Mouse (Mus musculus): ENCODE results near the gene Srd5a1. TPM values are rescaled to one million over a fixed set of nuclear protein-coding genes. Genes with fewer than 3 reads are reported as not detected.
A peak's percentile ranks its signal among the peaks of the same experiment; 100 is the strongest.

The Srd5a1 gene
- polyA plus RNA-seq, 1 experiment, result 4.7 TPM

DNA sequence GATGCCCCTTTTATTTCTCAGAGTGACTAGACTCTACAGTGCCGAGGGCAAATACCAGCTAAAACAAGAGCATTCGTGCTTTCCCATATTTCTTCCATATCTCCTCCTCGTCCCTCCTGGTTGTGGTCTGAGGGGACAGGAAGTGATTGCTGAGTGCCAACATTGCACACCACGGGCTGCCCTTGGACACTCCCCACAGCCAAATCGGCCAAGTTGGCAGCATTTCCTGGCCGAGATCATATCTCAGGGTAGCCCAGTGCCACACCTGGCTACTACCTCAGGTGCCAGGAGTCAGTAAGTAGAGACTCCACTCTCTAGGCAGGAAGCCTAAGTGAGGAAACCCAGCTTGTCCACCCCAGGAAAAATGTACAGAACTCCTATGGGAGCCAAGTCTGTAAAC lies 70.0 kb downstream of the Srd5a1 start:
- Histone ChIP-seq H3K36me3 (ENCODE audit: control insufficient read depth, insufficient read depth) (no peaks in the 10 kb centered on the region), H3K4me3 (ENCODE audit: insufficient read depth, poor library complexity, severe bottlenecking) (no peak overlapping the region), H3K79me2 (ENCODE audit: control insufficient read depth, insufficient read depth) (no peaks in the 10 kb centered on the region), H3ac (ENCODE audit: control insufficient read depth, insufficient read length, low read depth) (no peak overlapping the region), H3K27me3 (ENCODE audit: control insufficient read depth, insufficient read depth, insufficient read length) (no peaks in the 10 kb centered on the region), H3K79me3 (ENCODE audit: low read depth) (no peaks in the 10 kb centered on the region)
- no peak for TF ChIP-seq CEBPB (IDR thresholded peaks at IDR 0.05; ENCODE audit: low read depth)
- no peak for TF ChIP-seq MAX (IDR thresholded peaks at IDR 0.05)
- TF ChIP-seq CTCF (IDR thresholded peaks at IDR 0.05; ENCODE audit: control insufficient read depth, insufficient read depth, insufficient read length), result no peak
- no peak for TF ChIP-seq USF1 (IDR thresholded peaks at IDR 0.05; ENCODE audit: low read depth)
- no peak for TF ChIP-seq MYOD1 (IDR thresholded peaks at IDR 0.05; ENCODE audit: control insufficient read depth, insufficient read length, low read depth)
- TF ChIP-seq MYOG (IDR thresholded peaks at IDR 0.05; ENCODE audit: control insufficient read depth, extremely low read depth, insufficient read length), result no peak
- no peak for TF ChIP-seq FOSL1 (IDR thresholded peaks at IDR 0.05; ENCODE audit: insufficient read depth, low read length, poor library complexity, severe bottlenecking)

- no peak for TF ChIP-seq MYOG (IDR thresholded peaks at IDR 0.05; ENCODE audit: control insufficient read depth, extremely low read depth, insufficient read length)
- TF ChIP-seq MAX (IDR thresholded peaks at IDR 0.05), result no peak
- no peak for TF ChIP-seq CEBPB (IDR thresholded peaks at IDR 0.05; ENCODE audit: low read depth)
- no peak for TF ChIP-seq CTCF (IDR thresholded peaks at IDR 0.05; ENCODE audit: control insufficient read depth, insufficient read depth, insufficient read length)
- no peak for TF ChIP-seq FOSL1 (IDR thresholded peaks at IDR 0.05; ENCODE audit: insufficient read depth, low read length, poor library complexity, severe bottlenecking)
- TF ChIP-seq MYOD1 (IDR thresholded peaks at IDR 0.05; ENCODE audit: control insufficient read depth, insufficient read length, low read depth), result no peak
- no peak for TF ChIP-seq USF1 (IDR thresholded peaks at IDR 0.05; ENCODE audit: low read depth)
- H3K79me2 ChIP-seq (ENCODE audit: control insufficient read depth, insufficient read depth), result peaks cover 9% of the 10 kb centered on the region
- peaks cover 3% of the 10 kb centered on the region for H3K79me3 ChIP-seq (ENCODE audit: low read depth)
- no peak overlapping the region for H3ac ChIP-seq (ENCODE audit: control insufficient read depth, insufficient read length, low read depth)
- H3K27me3 ChIP-seq (ENCODE audit: control insufficient read depth, insufficient read depth, insufficient read length), result no peaks in the 10 kb centered on the region
- H3K36me3 ChIP-seq (ENCODE audit: control insufficient read depth, insufficient read depth), result no peaks in the 10 kb centered on the region
- no peak overlapping the region for H3K4me3 ChIP-seq (ENCODE audit: insufficient read depth, poor library complexity, severe bottlenecking)
Measured at GRCm38 (mm10) chr13:69538327-69538726, 72.9 kb downstream of the Srd5a1 start.

DNA sequence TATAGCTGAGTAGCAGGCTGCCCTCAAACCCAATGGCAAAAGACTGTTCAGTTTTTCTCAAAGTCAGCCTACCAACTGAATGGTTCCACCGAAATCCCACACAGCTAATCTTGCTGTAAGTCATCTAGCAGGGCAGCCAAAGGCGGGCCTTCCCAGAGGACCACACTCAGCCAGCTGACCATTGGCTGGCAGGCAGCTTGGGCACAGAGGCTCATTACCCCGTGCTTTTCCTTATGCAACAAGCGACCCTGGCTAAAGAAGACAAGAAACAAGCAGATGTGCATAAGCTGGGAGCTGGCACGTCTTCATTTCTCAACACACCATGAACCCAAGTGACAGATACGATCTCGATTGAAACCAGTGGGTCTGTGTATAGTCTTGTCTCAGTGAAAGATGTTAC lies 73.9 kb downstream of the Srd5a1 start:
- Histone ChIP-seq H3ac (ENCODE audit: control insufficient read depth, insufficient read length, low read depth) (no peak overlapping the region), H3K27me3 (ENCODE audit: control insufficient read depth, insufficient read depth, insufficient read length) (no peaks in the 10 kb centered on the region), H3K79me3 (ENCODE audit: low read depth) (peaks cover 12% of the 10 kb centered on the region), H3K79me2 (ENCODE audit: control insufficient read depth, insufficient read depth) (peaks cover 18% of the 10 kb centered on the region), H3K4me3 (ENCODE audit: insufficient read depth, poor library complexity, severe bottlenecking) (no peak overlapping the region), H3K36me3 (ENCODE audit: control insufficient read depth, insufficient read depth) (no peaks in the 10 kb centered on the region)
- no peak for TF ChIP-seq CTCF (IDR thresholded peaks at IDR 0.05; ENCODE audit: control insufficient read depth, insufficient read depth, insufficient read length)
- no peak for TF ChIP-seq USF1 (IDR thresholded peaks at IDR 0.05; ENCODE audit: low read depth)
- TF ChIP-seq MAX (IDR thresholded peaks at IDR 0.05), result no peak
- no peak for TF ChIP-seq MYOG (IDR thresholded peaks at IDR 0.05; ENCODE audit: control insufficient read depth, extremely low read depth, insufficient read length)
- TF ChIP-seq FOSL1 (IDR thresholded peaks at IDR 0.05; ENCODE audit: insufficient read depth, low read length, poor library complexity, severe bottlenecking), result no peak
- TF ChIP-seq MYOD1 (IDR thresholded peaks at IDR 0.05; ENCODE audit: control insufficient read depth, insufficient read length, low read depth), result no peak
- no peak for TF ChIP-seq CEBPB (IDR thresholded peaks at IDR 0.05; ENCODE audit: low read depth)

- H3K27me3 ChIP-seq (ENCODE audit: control insufficient read depth, insufficient read depth, insufficient read length), result no peaks in the 10 kb centered on the region
- TF ChIP-seq MAX (IDR thresholded peaks at IDR 0.05) (no peak), FOSL1 (IDR thresholded peaks at IDR 0.05; ENCODE audit: insufficient read depth, low read length, poor library complexity, severe bottlenecking) (no peak), MYOD1 (IDR thresholded peaks at IDR 0.05; ENCODE audit: control insufficient read depth, insufficient read length, low read depth) (no peak), USF1 (IDR thresholded peaks at IDR 0.05; ENCODE audit: low read depth) (no peak), MYOG (IDR thresholded peaks at IDR 0.05; ENCODE audit: control insufficient read depth, extremely low read depth, insufficient read length) (no peak), CTCF (IDR thresholded peaks at IDR 0.05; ENCODE audit: control insufficient read depth, insufficient read depth, insufficient read length) (no peak), CEBPB (IDR thresholded peaks at IDR 0.05; ENCODE audit: low read depth) (no peak)
- H3ac ChIP-seq (ENCODE audit: control insufficient read depth, insufficient read length, low read depth), result no peak overlapping the region
- no peak overlapping the region for H3K4me3 ChIP-seq (ENCODE audit: insufficient read depth, poor library complexity, severe bottlenecking)
- peaks cover 32% of the 10 kb centered on the region for H3K79me2 ChIP-seq (ENCODE audit: control insufficient read depth, insufficient read depth)
- peaks cover 26% of the 10 kb centered on the region for H3K79me3 ChIP-seq (ENCODE audit: low read depth)
- no peaks in the 10 kb centered on the region for H3K36me3 ChIP-seq (ENCODE audit: control insufficient read depth, insufficient read depth)
Measured at GRCm38 (mm10) chr13:69536021-69536420, 75.2 kb downstream of the Srd5a1 start.

- no peaks in the 10 kb centered on the region for H3K27me3 ChIP-seq (ENCODE audit: control insufficient read depth, insufficient read depth, insufficient read length)
- peak overlapping the region; percentile 57 for H3K4me3 ChIP-seq (ENCODE audit: insufficient read depth, poor library complexity, severe bottlenecking)
- H3K79me3 ChIP-seq (ENCODE audit: low read depth), result peaks cover 37% of the 10 kb centered on the region
- peaks cover 43% of the 10 kb centered on the region for H3K79me2 ChIP-seq (ENCODE audit: control insufficient read depth, insufficient read depth)
- H3K36me3 ChIP-seq (ENCODE audit: control insufficient read depth, insufficient read depth), result no peaks in the 10 kb centered on the region
- TF ChIP-seq USF1 (IDR thresholded peaks at IDR 0.05; ENCODE audit: low read depth) (peak; percentile 53), MAX (IDR thresholded peaks at IDR 0.05) (peak; percentile 62), FOSL1 (IDR thresholded peaks at IDR 0.05; ENCODE audit: insufficient read depth, low read length, poor library complexity, severe bottlenecking) (no peak), CTCF (IDR thresholded peaks at IDR 0.05; ENCODE audit: control insufficient read depth, insufficient read depth, insufficient read length) (no peak)
- peak overlapping the region; percentile 94 for H3ac ChIP-seq (ENCODE audit: control insufficient read depth, insufficient read length, low read depth)
Measured at GRCm38 (mm10) chr13:69534654-69535551, 76.3 kb downstream of the Srd5a1 start.
